Mouse (Mus musculus): ENCODE data around the gene Ghitm. TPM values are rescaled to one million over a fixed set of nuclear protein-coding genes. Genes with fewer than 3 reads are reported as not detected.

The Ghitm gene
- polyA plus RNA-seq, 1 experiment from 2014 or later: 197 TPM

- Histone ChIP-seq H3K9me3 (ENCODE audit: control insufficient read depth, low read length) (no peaks in the 10 kb centered on the region), H3K4me2 (ENCODE audit: low read length) (no peak overlapping the region), H3K27ac (replicated peaks; ENCODE audit: low read depth, low read length) (no peak overlapping the region), H3K36me3 (ENCODE audit: control insufficient read depth, insufficient read depth, low read length) (no peaks in the 10 kb centered on the region), H3K4me3 (replicated peaks; ENCODE audit: low read depth, low read length) (no peak overlapping the region), H3K27me3 (ENCODE audit: control insufficient read depth, insufficient read depth, low read length) (no peaks in the 10 kb centered on the region), H3K4me1 (ENCODE audit: control insufficient read depth, insufficient read depth, low read length) (no peaks in the 10 kb centered on the region), H3K9ac (replicated peaks; ENCODE audit: low read length) (no peak overlapping the region)
- ATAC-seq (ENCODE audit: low FRiP score, low TSS enrichment): no peak
- no peak for DNase-seq
- WGBS: 78% methylated on average over 2 of the region's 2 CpGs
These were observed 24.6 kb downstream of the Ghitm start for GRCm38 (mm10) chr14:37110456-37110855.

- Histone ChIP-seq H3K27ac (replicated peaks; ENCODE audit: low read depth, low read length) (no peak overlapping the region), H3K4me1 (ENCODE audit: control insufficient read depth, insufficient read depth, low read length) (no peaks in the 10 kb centered on the region), H3K4me2 (ENCODE audit: low read length) (no peak overlapping the region), H3K36me3 (ENCODE audit: control insufficient read depth, insufficient read depth, low read length) (no peaks in the 10 kb centered on the region), H3K27me3 (ENCODE audit: control insufficient read depth, insufficient read depth, low read length) (no peaks in the 10 kb centered on the region), H3K9me3 (ENCODE audit: control insufficient read depth, low read length) (no peaks in the 10 kb centered on the region), H3K4me3 (replicated peaks; ENCODE audit: low read depth, low read length) (no peak overlapping the region), H3K9ac (replicated peaks; ENCODE audit: low read length) (no peak overlapping the region)
- DNase-seq (no peak), ATAC-seq (ENCODE audit: low FRiP score, low TSS enrichment) (no peak)
- 84% methylated on average over 9 of the region's 9 CpGs for WGBS
These were observed 25.1 kb downstream of the Ghitm start for GRCm38 (mm10) chr14:37109975-37110374.

GRCm38 (mm10) chr14:37109460-37109859 lies 25.6 kb downstream of the Ghitm start:
- Histone ChIP-seq H3K9ac (replicated peaks; ENCODE audit: low read length) (no peak overlapping the region), H3K4me3 (replicated peaks; ENCODE audit: low read depth, low read length) (no peak overlapping the region), H3K27me3 (ENCODE audit: control insufficient read depth, insufficient read depth, low read length) (no peaks in the 10 kb centered on the region), H3K4me2 (ENCODE audit: low read length) (no peak overlapping the region), H3K9me3 (ENCODE audit: control insufficient read depth, low read length) (no peaks in the 10 kb centered on the region), H3K27ac (replicated peaks; ENCODE audit: low read depth, low read length) (no peak overlapping the region), H3K36me3 (ENCODE audit: control insufficient read depth, insufficient read depth, low read length) (no peaks in the 10 kb centered on the region), H3K4me1 (ENCODE audit: control insufficient read depth, insufficient read depth, low read length) (no peaks in the 10 kb centered on the region)
- DNase-seq (no peak), ATAC-seq (ENCODE audit: low FRiP score, low TSS enrichment) (no peak)
- WGBS: 94% methylated on average over 8 of the region's 8 CpGs

GRCm38 (mm10) chr14:37105846-37106245 lies 29.2 kb downstream of the Ghitm start:
- 46% methylated on average over 7 of the region's 7 CpGs for WGBS
- DNase-seq (no peak), ATAC-seq (ENCODE audit: low FRiP score, low TSS enrichment) (no peak)

GRCm38 (mm10) chr14:37104747-37105146 lies 30.3 kb downstream of the Ghitm start:
- Histone ChIP-seq H3K36me3 (ENCODE audit: control insufficient read depth, insufficient read depth, low read length) (no peaks in the 10 kb centered on the region), H3K27ac (replicated peaks; ENCODE audit: low read depth, low read length) (no peak overlapping the region), H3K4me3 (replicated peaks; ENCODE audit: low read depth, low read length) (no peak overlapping the region), H3K27me3 (ENCODE audit: control insufficient read depth, insufficient read depth, low read length) (no peaks in the 10 kb centered on the region), H3K9ac (replicated peaks; ENCODE audit: low read length) (no peak overlapping the region), H3K4me1 (ENCODE audit: control insufficient read depth, insufficient read depth, low read length) (no peaks in the 10 kb centered on the region), H3K4me2 (ENCODE audit: low read length) (no peak overlapping the region), H3K9me3 (ENCODE audit: control insufficient read depth, low read length) (no peaks in the 10 kb centered on the region)
- ATAC-seq (ENCODE audit: low FRiP score, low TSS enrichment) (no peak), DNase-seq (peak; percentile 17)
- WGBS: 64% methylated on average over 5 of the region's 5 CpGs

More at GRCm38 (mm10) chr14:37105846-37106245, 29.2 kb downstream of the Ghitm start:
- Histone ChIP-seq H3K27me3 (ENCODE audit: control insufficient read depth, insufficient read depth, low read length) (no peaks in the 10 kb centered on the region), H3K4me2 (ENCODE audit: low read length) (no peak overlapping the region), H3K4me1 (ENCODE audit: control insufficient read depth, insufficient read depth, low read length) (no peaks in the 10 kb centered on the region), H3K9me3 (ENCODE audit: control insufficient read depth, low read length) (no peaks in the 10 kb centered on the region), H3K4me3 (replicated peaks; ENCODE audit: low read depth, low read length) (no peak overlapping the region), H3K9ac (replicated peaks; ENCODE audit: low read length) (no peak overlapping the region), H3K27ac (replicated peaks; ENCODE audit: low read depth, low read length) (no peak overlapping the region), H3K36me3 (ENCODE audit: control insufficient read depth, insufficient read depth, low read length) (no peaks in the 10 kb centered on the region)

GRCm38 (mm10) chr14:37102484-37102883 lies 32.6 kb downstream of the Ghitm start:
- H3K4me2 ChIP-seq (ENCODE audit: low read length): no peak overlapping the region
- WGBS: 85% methylated on average over 3 of the region's 3 CpGs
- peaks cover 12% of the 10 kb centered on the region; the same call in 1 of the 2 replicates for H3K27me3 ChIP-seq (ENCODE audit: control insufficient read depth, insufficient read depth, low read length)
- ATAC-seq (ENCODE audit: low FRiP score, low TSS enrichment) (no peak), DNase-seq (no peak)
- H3K9ac ChIP-seq (replicated peaks; ENCODE audit: low read length): no peak overlapping the region
- H3K4me1 ChIP-seq (ENCODE audit: control insufficient read depth, insufficient read depth, low read length): 0 out of 2 replicates have a peak, but pooled peaks cover 7% of the 10 kb centered on the region
- H3K4me3 ChIP-seq (replicated peaks; ENCODE audit: low read depth, low read length): no peak overlapping the region
- H3K27ac ChIP-seq (replicated peaks; ENCODE audit: low read depth, low read length): no peak overlapping the region
- no peaks in the 10 kb centered on the region for H3K9me3 ChIP-seq (ENCODE audit: control insufficient read depth, low read length)
- H3K36me3 ChIP-seq (ENCODE audit: control insufficient read depth, insufficient read depth, low read length): no peaks in the 10 kb centered on the region

GRCm38 (mm10) chr14:37101531-37101930 lies 33.5 kb downstream of the Ghitm start:
- H3K9ac ChIP-seq (replicated peaks; ENCODE audit: low read length): no peak overlapping the region
- ATAC-seq (ENCODE audit: low FRiP score, low TSS enrichment) (no peak), DNase-seq (no peak)
- H3K9me3 ChIP-seq (ENCODE audit: control insufficient read depth, low read length): no peaks in the 10 kb centered on the region
- H3K4me1 ChIP-seq (ENCODE audit: control insufficient read depth, insufficient read depth, low read length): 0 out of 2 replicates have a peak, but pooled peaks cover 7% of the 10 kb centered on the region
- H3K27ac ChIP-seq (replicated peaks; ENCODE audit: low read depth, low read length): no peak overlapping the region
- no peak overlapping the region for H3K4me2 ChIP-seq (ENCODE audit: low read length)
- H3K27me3 ChIP-seq (ENCODE audit: control insufficient read depth, insufficient read depth, low read length): peaks cover 12% of the 10 kb centered on the region; the same call in 1 of the 2 replicates
- H3K4me3 ChIP-seq (replicated peaks; ENCODE audit: low read depth, low read length): no peak overlapping the region
- WGBS: 82% methylated on average over 5 of the region's 5 CpGs
- H3K36me3 ChIP-seq (ENCODE audit: control insufficient read depth, insufficient read depth, low read length): no peaks in the 10 kb centered on the region

- Histone ChIP-seq H3K4me2 (ENCODE audit: low read length) (peak within 1 kb of the TSS; percentile 95), H3K4me1 (ENCODE audit: control insufficient read depth, insufficient read depth, low read length) (0 out of 2 replicates have a peak, but pooled peaks cover 7% of the 10 kb centered on the region), H3K9ac (replicated peaks; ENCODE audit: low read length) (peak within 1 kb of the TSS; percentile 66), H3K27ac (replicated peaks; ENCODE audit: low read depth, low read length) (no peak within 1 kb of the TSS), H3K4me3 (replicated peaks; ENCODE audit: low read depth, low read length) (peak within 1 kb of the TSS; percentile 45), H3K27me3 (ENCODE audit: control insufficient read depth, insufficient read depth, low read length) (peaks cover 12% of the 10 kb centered on the region; the same call in 1 of the 2 replicates), H3K9me3 (ENCODE audit: control insufficient read depth, low read length) (no peaks in the 10 kb centered on the region), H3K36me3 (ENCODE audit: control insufficient read depth, insufficient read depth, low read length) (no peaks in the 10 kb centered on the region)
- under 1% methylated on average over 30 of the region's 30 CpGs for WGBS
- ATAC-seq (ENCODE audit: low FRiP score, low TSS enrichment) (peak; percentile 71), DNase-seq (peak; percentile 72)
These were observed 37.0 kb downstream of the Ghitm start, which contains the start of gene Cdhr1 for GRCm38 (mm10) chr14:37097956-37098530. TSS of gene Cdhr1 (minus strand) at chr14:37098347.

- H3K36me3 ChIP-seq (ENCODE audit: control insufficient read depth, insufficient read depth, low read length): no peaks in the 10 kb centered on the region
- H3K27me3 ChIP-seq (ENCODE audit: control insufficient read depth, insufficient read depth, low read length): peaks cover 12% of the 10 kb centered on the region; the same call in 1 of the 2 replicates
- H3K4me1 ChIP-seq (ENCODE audit: control insufficient read depth, insufficient read depth, low read length): 0 out of 2 replicates have a peak, but pooled peaks cover 7% of the 10 kb centered on the region
- WGBS: 86% methylated on average over 4 of the region's 4 CpGs
- no peak overlapping the region for H3K27ac ChIP-seq (replicated peaks; ENCODE audit: low read depth, low read length)
- H3K4me3 ChIP-seq (replicated peaks; ENCODE audit: low read depth, low read length): no peak overlapping the region
- H3K9me3 ChIP-seq (ENCODE audit: control insufficient read depth, low read length): no peaks in the 10 kb centered on the region
- no peak for ATAC-seq (ENCODE audit: low FRiP score, low TSS enrichment)
- H3K9ac ChIP-seq (replicated peaks; ENCODE audit: low read length): no peak overlapping the region
- no peak for DNase-seq
- H3K4me2 ChIP-seq (ENCODE audit: low read length): no peak overlapping the region
These were observed 39.5 kb downstream of the Ghitm start for GRCm38 (mm10) chr14:37095556-37095955.

All from midbrain, embryonic 14.5 days (tissue).